Mouse (Mus musculus): ENCODE measurements around the gene Tbc1d24.
"Not testable (repeated sequence)": the region's sequence is repeated elsewhere in the genome, so short reads cannot be mapped to it uniquely, and the experiment has no call there.

The Tbc1d24 gene

GRCm38 (mm10) chr17:24142897-24143296 is 62.5 kb downstream of the Tbc1d24 start:
- no peak for DNase-seq (ENCODE audit: low spot score)

GRCm38 (mm10) chr17:24141425-24141920 is 63.9 kb downstream of the Tbc1d24 start:
- peak; percentile 96 for DNase-seq (ENCODE audit: low spot score)

- DNase-seq (ENCODE audit: low spot score), result peak; percentile 42
Observed at GRCm38 (mm10) chr17:24140845-24141424, 64.4 kb downstream of the Tbc1d24 start.

- no peak for DNase-seq (ENCODE audit: low spot score)
Observed at GRCm38 (mm10) chr17:24139968-24140367, 65.4 kb downstream of the Tbc1d24 start.

GRCm38 (mm10) chr17:24139256-24139655 is 66.1 kb downstream of the Tbc1d24 start:
- DNase-seq (ENCODE audit: low spot score), result no peak

GRCm38 (mm10) chr17:24137226-24137880 is 68.0 kb downstream of the Tbc1d24 start:
- DNase-seq (ENCODE audit: low spot score), result no peak

GRCm38 (mm10) chr17:24134062-24134461 is 71.3 kb downstream of the Tbc1d24 start:
- DNase-seq (ENCODE audit: low spot score), result peak; percentile 42

GRCm38 (mm10) chr17:24132919-24133318 is 72.4 kb downstream of the Tbc1d24 start:
- not testable (repeated sequence) for DNase-seq (ENCODE audit: low spot score)

GRCm38 (mm10) chr17:24131570-24131969 is 73.8 kb downstream of the Tbc1d24 start:
- DNase-seq (ENCODE audit: low spot score), result no peak

- not testable (repeated sequence) for DNase-seq (ENCODE audit: low spot score)
Observed at GRCm38 (mm10) chr17:24129246-24129645, 76.1 kb downstream of the Tbc1d24 start.

- DNase-seq (ENCODE audit: low spot score), result no peak
Observed at GRCm38 (mm10) chr17:24127592-24127991, 77.8 kb downstream of the Tbc1d24 start.

- DNase-seq (ENCODE audit: low spot score), result no peak
Observed at GRCm38 (mm10) chr17:24126801-24127200, 78.6 kb downstream of the Tbc1d24 start.
